Mouse (Mus musculus) embryo, embryonic 10.5 days (tissue): ENCODE results near the gene Per3.
"Not testable (repeated sequence)": the region's sequence is repeated elsewhere in the genome, so short reads cannot be mapped to it uniquely, and the experiment has no call there.

Source experiments
- DNase-seq: peaks from one replicate; pipeline ENCODE4 v3.0.0-alpha.2; 2015; ENCODE audit warnings: low spot score

Gene Per3

GRCm38 (mm10) chr4:151024152-151024551, 20.3 kb downstream of the Per3 start:
- DNase-seq, result no peak

- not testable (repeated sequence) for DNase-seq
These were observed 27.1 kb downstream of the Per3 start for GRCm38 (mm10) chr4:151017356-151017755.

- DNase-seq, result peak; percentile 43
These were observed 28.5 kb downstream of the Per3 start for GRCm38 (mm10) chr4:151015946-151016345.

GRCm38 (mm10) chr4:151010316-151010715, 34.1 kb downstream of the Per3 start:
- DNase-seq, result no peak

GRCm38 (mm10) chr4:151006945-151007344, 37.5 kb downstream of the Per3 start:
- DNase-seq, result peak; percentile 63

- no peak for DNase-seq
These were observed 38.7 kb downstream of the Per3 start for GRCm38 (mm10) chr4:151005656-151006318.

GRCm38 (mm10) chr4:151001397-151001796, 43.1 kb downstream of the Per3 start:
- no peak for DNase-seq

GRCm38 (mm10) chr4:150998626-150999025, 45.8 kb downstream of the Per3 start:
- no peak for DNase-seq

- no peak for DNase-seq
These were observed 47.7 kb downstream of the Per3 start, which contains the start of gene Uts2 for GRCm38 (mm10) chr4:150996797-150997196. Uts2 (plus strand) TSS chr4:150997097.

GRCm38 (mm10) chr4:150990148-150990547, 54.3 kb downstream of the Per3 start:
- DNase-seq, result peak; percentile 42

- DNase-seq, result no peak
These were observed 64.3 kb downstream of the Per3 start for GRCm38 (mm10) chr4:150980153-150980552.

GRCm38 (mm10) chr4:150979455-150979854, 65.0 kb downstream of the Per3 start:
- no peak for DNase-seq

- DNase-seq, result no peak
These were observed 66.1 kb downstream of the Per3 start for GRCm38 (mm10) chr4:150978156-150978910.

- no peak for DNase-seq
These were observed 69.3 kb downstream of the Per3 start for GRCm38 (mm10) chr4:150975145-150975544.

GRCm38 (mm10) chr4:150973264-150973663, 71.2 kb downstream of the Per3 start:
- no peak for DNase-seq

- no peak for DNase-seq
These were observed 75.5 kb downstream of the Per3 start for GRCm38 (mm10) chr4:150968956-150969355.

GRCm38 (mm10) chr4:150966556-150966955, 77.9 kb downstream of the Per3 start:
- peak; percentile 75 for DNase-seq

- no peak for DNase-seq
These were observed 78.9 kb downstream of the Per3 start for GRCm38 (mm10) chr4:150965555-150965951.

GRCm38 (mm10) chr4:150964635-150965554, 79.6 kb downstream of the Per3 start:
- peak; percentile 91 for DNase-seq

- no peak for DNase-seq
These were observed 80.8 kb downstream of the Per3 start for GRCm38 (mm10) chr4:150963711-150964110.

- DNase-seq, result no peak
These were observed 82.2 kb downstream of the Per3 start for GRCm38 (mm10) chr4:150962231-150962630.

GRCm38 (mm10) chr4:150958536-150958935, 85.9 kb downstream of the Per3 start:
- no peak for DNase-seq
